Mouse (Mus musculus): ENCODE data around the gene Ldb1. TPM values are rescaled to one million over a fixed set of nuclear protein-coding genes. Genes with fewer than 3 reads are reported as not detected.

Gene Ldb1
- polyA plus RNA-seq, 2 experiments from 2014 or later, result 42.8 to 46.3 TPM

DNA sequence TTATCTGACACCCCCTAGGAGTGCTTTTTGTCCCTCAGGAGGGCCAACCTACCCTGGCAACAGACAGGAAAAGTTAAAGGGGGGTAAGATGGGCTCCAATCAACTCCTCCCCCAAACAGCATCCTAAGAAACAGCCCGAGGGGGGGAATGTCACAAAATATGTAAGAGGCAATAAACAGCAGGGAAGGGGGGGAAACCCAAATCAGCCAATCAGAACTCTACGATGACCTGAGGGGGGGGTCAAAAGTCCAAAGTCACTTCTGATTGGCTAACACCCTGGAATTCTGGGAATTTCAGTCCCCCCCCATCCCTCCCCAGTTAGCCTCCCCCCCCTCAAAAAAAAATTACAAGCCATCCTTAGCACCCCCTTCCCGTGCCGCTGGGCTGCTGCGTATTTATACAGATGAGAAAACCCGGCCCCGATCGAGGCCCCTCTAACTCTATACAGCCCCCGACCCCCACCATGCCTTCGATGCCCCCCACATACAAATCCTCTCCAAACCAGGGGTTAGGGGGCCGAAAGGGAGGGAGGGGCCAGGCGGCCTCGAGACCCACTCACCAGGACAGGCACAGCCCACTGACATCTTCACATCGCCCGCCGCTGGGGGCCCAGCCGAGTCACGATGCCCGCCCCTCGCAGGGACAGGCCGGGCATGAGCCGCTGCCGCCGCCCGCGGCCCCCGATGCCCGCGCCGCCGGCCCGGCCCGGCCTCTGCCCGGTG lies 582 bp downstream of the Ldb1 start, which contains the start of gene Pprc1:
Gene Pprc1, plus strand, starts transcription at position 616 of the 722 bp plus-strand sequence.
- no peak for ATAC-seq

DNA sequence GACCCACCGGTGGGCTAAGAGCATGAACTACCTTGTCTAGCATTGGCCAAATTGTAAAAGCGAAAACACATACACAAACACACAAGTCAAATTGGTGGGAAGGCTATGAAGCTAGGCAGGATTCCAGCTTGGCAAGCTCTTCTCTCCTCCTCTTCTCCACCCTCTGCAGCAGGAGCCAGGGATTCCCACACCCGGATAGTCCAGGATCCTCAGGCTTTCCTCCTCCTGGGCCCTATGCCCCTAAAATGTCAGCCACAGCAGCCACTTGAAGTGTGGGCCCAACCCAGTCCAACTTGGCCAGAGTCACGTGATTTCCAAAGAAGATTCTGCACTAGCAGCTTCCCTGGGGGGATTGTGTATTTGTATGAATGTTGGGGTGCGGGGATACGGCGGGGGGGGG lies 1.6 kb downstream of the Ldb1 start:
- no peak for ATAC-seq

DNA sequence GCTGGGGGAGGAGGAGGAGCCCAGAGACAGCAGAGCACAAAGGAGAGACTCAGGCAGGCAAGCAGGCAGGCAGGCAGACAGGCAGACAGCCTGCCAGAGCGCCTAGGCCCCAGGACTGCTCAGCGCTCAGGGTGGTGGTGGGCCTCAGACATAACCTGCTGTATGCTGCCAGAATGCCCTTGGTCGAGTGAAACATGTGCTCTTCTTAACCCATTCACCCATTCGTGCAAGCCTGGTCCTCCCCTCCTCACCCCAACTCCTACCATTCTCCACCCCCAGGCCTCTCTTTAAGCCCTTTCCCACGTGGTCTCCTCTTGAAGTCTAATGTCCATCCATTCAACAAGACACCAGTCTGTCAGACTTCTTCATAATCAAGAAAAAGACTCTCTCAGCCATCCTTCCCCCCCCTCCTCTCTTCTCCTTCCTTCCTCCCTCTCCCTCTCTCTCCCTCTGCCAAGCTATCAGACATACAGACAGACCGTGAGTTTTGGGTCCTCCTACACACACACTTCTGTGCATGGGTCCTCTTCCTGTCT lies 2.5 kb downstream of the Ldb1 start:
- ATAC-seq, result no peak

- no peak for ATAC-seq
These were observed 3.0 kb downstream of the Ldb1 start for GRCm38 (mm10) chr19:46041933-46042475.

GRCm38 (mm10) chr19:46041299-46041932 lies 3.6 kb downstream of the Ldb1 start:
- no peak for ATAC-seq

GRCm38 (mm10) chr19:46040149-46040902 lies 4.7 kb downstream of the Ldb1 start:
- ATAC-seq, result peak; percentile 63

GRCm38 (mm10) chr19:46039478-46039877 lies 5.5 kb downstream of the Ldb1 start:
- peak; percentile 60 for ATAC-seq

DNA sequence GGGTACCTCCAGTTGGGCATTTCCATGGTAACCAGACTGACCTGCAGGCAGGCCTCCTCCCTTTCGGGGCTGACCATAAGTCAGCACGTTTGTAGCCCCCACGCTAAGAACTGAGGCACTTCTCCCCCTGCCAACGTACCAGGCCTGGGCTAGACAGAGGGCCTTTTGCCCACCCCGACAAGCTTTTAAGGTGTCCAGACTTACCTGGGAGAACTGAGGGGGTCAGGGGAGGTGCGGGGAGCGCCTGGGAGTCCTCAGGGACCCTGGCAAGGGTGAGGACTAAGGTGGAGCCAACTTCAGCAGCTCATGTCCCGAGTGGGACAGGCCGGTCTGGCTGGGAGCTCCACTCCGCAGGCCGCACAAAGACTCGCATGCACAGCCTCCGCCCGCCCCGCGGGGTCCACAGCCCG lies 6.2 kb downstream of the Ldb1 start:
- no peak for ATAC-seq

- no peak for ATAC-seq
These were observed 6.8 kb downstream of the Ldb1 start for GRCm38 (mm10) chr19:46037925-46038850.

GRCm38 (mm10) chr19:46037243-46037924 lies 7.6 kb downstream of the Ldb1 start:
- ATAC-seq, result peak; percentile 44

DNA sequence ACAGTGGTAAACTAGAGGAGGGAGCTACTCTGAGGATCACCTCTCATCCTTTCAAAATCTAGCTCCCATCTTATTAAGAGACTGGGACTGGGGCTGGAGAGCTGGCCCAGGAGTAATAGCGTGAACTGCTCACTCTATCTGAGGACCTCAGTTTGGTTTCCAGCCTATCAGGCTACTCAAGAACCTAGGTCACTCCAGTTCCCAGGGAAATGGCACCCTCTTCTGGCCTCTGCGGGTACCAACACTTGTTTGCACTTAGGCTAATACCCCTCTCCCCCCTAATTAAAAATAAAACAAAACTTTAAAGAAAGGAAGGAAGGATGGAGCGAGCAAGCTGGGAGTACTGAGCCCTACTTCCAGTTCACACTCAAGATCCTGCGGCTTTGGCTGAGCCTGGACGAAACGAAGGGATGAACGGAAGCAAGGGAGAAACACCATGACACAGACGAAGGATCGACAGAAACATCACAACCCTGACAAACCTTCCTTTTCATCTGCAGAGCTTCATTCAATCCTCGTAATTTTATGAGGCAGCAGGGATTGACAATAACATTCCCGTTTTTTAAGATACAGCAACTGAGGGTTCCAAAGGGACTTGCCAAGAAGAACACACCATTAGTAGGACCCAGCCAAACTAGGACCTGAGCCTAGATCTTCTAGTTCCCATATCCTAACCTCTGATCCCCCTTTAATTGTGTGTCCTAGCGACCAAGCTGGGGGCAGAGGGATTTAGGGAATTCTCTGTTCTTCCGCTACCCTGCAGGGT lies 8.4 kb downstream of the Ldb1 start:
- no peak for ATAC-seq

GRCm38 (mm10) chr19:46035971-46036370 lies 9.0 kb downstream of the Ldb1 start:
- ATAC-seq, result no peak

DNA sequence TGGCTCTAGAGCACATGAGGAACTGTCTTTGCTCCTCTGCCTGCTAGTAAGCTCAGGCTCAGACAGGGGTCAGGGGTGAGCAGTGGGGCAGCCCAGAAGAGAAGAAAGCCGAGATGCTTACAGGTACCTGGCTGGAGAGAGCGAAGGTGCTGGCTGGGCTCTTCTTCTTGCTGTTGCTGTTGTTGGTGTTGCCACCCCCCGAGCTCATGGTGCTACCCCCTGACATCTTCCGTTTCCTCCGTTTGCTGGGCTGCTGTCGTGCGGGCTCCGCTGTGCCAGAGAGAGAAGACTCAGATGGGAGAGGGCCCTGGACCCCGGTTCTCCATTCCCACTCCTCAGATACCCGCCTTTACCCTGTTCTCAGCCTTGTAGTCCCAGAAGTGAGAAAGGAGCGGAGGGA lies 11.1 kb downstream of the Ldb1 start:
- no peak for ATAC-seq

DNA sequence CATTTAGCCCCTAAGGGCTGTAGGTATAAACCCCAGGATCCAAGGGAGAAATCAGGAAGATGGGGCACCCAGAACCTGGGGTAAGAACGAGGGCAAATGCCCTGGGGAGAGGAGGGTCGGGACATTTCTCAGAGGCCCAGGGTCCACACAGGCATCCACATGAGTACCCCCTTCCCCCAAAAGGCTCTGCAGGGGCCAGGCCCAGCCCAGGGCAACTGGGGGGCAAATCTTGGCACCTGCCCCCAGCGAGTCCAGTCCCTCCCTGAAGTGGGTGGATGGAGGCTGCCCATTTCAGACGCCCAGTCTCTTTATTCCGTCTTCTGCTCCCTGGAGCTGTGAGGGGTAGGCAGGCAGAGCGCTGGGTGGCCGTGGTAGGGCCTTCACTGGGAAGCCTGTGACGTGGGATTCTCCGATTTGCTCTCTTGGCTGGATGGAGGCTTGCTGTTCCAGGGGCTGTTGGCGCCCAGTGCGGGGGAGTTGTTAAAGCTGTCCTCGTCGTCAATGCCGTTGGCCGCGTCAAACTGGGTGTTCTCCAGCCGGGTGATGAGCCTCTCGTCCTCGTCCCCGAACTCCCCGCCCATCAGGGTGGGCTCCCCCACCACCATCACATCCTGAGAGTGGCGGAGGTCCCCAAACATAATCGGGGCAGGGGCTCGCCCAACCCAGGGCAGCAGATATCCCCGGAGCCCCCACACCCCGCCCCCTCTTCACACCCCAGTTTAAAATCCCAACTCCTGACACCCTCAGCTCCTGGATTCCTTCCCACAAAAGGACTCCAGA lies 12.1 kb downstream of the Ldb1 start:
- no peak for ATAC-seq

GRCm38 (mm10) chr19:46031689-46032432 lies 13.2 kb downstream of the Ldb1 start:
- no peak for ATAC-seq

GRCm38 (mm10) chr19:46030196-46030983 lies 14.6 kb downstream of the Ldb1 start:
- no peak for ATAC-seq

DNA sequence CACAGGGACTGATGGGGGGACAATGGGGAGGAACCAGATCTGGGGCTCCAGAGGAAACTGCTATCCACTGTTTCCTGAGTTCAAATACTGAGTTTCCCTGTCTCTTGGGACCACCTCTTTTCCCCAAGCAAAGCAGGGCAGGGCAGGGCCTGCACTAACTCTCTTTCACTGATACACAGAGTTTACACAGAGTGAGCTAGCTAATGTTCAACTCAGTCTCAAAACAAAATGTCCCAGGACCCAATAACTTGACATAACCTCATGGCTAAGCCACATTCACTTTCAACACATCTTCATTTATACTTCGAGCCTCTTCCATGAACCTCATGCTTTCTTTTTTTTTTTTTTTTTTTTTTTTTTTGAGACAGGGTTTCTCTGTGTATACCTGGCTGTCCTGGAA lies 15.4 kb downstream of the Ldb1 start:
- no peak for ATAC-seq

GRCm38 (mm10) chr19:46028747-46029320 lies 16.2 kb downstream of the Ldb1 start:
- no peak for ATAC-seq

Data from activated CD4-positive, CD25-positive, alpha-beta regulatory T cell, adult 4 months (primary cell).